Mouse (Mus musculus): ENCODE results near the gene Acrv1. TPM values are rescaled to one million over a fixed set of nuclear protein-coding genes. Genes with fewer than 3 reads are reported as not detected.
"Not testable (repeated sequence)": the region's sequence is repeated elsewhere in the genome, so short reads cannot be mapped to it uniquely, and the experiment has no call there.

Acrv1 gene
- polyA plus RNA-seq (2012; rRNA removed): not detected in 2 replicates

GRCm38 (mm10) chr9:36692920-36693319 is at the start of gene Acrv1:
Gene Acrv1, plus strand, starts transcription at chr9:36693220.
- Histone ChIP-seq H3K4me1 (ENCODE audit: control insufficient read depth, insufficient read depth, low read length) (no peaks in the 10 kb centered on the region), H3K4me3 (ENCODE audit: insufficient read depth, low read length) (no peak within 1 kb of the TSS), H3K27ac (ENCODE audit: insufficient read depth, low read length) (no peak within 1 kb of the TSS)
- TF ChIP-seq POLR2A (IDR thresholded peaks at IDR 0.05; ENCODE audit: extremely low read depth, insufficient read depth, low read length) (no peak), CTCF (IDR thresholded peaks at IDR 0.05; ENCODE audit: extremely low read depth, insufficient read depth, low read length) (no peak)

DNA sequence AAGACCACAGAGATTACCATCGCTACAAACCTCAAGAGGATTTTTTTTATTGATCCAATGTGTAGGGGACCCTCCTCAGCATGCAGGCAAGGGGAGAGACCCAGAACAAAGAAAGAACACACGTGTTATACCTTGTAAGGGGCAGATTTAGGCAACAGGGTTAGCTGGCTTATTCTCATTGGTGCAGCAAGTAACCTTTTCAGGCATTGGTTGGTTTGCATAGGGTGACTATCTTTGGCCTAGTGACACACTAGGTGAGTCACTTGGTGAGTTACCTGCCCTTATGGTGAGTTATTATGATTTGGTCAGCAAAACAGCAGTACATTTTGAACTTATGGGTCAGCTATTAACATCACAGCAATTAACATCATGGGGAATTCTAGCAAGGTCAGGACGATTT is 49.7 kb upstream of the Acrv1 start, which contains the start of gene A630095E13Rik:
Gene A630095E13Rik, minus strand, starts transcription at position 101 of the 400 bp plus-strand sequence.
- not testable (repeated sequence) for H3K4me3 ChIP-seq (ENCODE audit: insufficient read depth, low read length); H3K4me1 ChIP-seq (ENCODE audit: control insufficient read depth, insufficient read depth, low read length); H3K27ac ChIP-seq (ENCODE audit: insufficient read depth, low read length)

DNA sequence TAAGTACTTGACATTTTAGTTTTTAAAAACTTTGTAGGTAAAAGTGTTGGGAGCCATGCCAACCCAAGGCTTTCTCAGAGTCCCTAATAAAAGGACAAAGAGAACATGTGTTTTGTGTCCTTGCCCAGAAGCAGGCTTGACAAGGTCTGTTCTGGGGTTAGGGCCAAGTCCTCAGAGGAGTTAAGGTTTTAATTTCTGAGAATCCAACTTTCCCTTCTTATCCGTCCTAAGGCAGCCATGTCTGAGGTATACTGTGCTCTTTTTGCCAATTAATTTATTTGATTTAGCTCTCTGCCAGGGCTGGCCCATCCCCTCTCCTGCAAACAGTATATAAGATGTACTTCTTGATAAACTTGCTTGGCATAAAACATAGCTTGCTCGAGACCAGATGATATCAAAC is 11.6 kb upstream of the Acrv1 start:
- no peaks in the 10 kb centered on the region for H3K4me1 ChIP-seq (ENCODE audit: control insufficient read depth, insufficient read depth, low read length)
- no peak overlapping the region for H3K4me3 ChIP-seq (ENCODE audit: insufficient read depth, low read length)
- TF ChIP-seq CTCF (IDR thresholded peaks at IDR 0.05; ENCODE audit: extremely low read depth, insufficient read depth, low read length) (no peak), POLR2A (IDR thresholded peaks at IDR 0.05; ENCODE audit: extremely low read depth, insufficient read depth, low read length) (no peak)
- no peak overlapping the region for H3K27ac ChIP-seq (ENCODE audit: insufficient read depth, low read length)

- no peak overlapping the region for H3K27ac ChIP-seq (ENCODE audit: insufficient read depth, low read length)
- no peak for TF ChIP-seq CTCF (IDR thresholded peaks at IDR 0.05; ENCODE audit: extremely low read depth, insufficient read depth, low read length)
- TF ChIP-seq POLR2A (IDR thresholded peaks at IDR 0.05; ENCODE audit: extremely low read depth, insufficient read depth, low read length): no peak
- no peak overlapping the region for H3K4me3 ChIP-seq (ENCODE audit: insufficient read depth, low read length)
- no peaks in the 10 kb centered on the region for H3K4me1 ChIP-seq (ENCODE audit: control insufficient read depth, insufficient read depth, low read length)
These were observed 5.7 kb upstream of the Acrv1 start for GRCm38 (mm10) chr9:36687329-36687728.

GRCm38 (mm10) chr9:36694276-36694675 is 1.3 kb downstream of the Acrv1 start:
- TF ChIP-seq POLR2A (IDR thresholded peaks at IDR 0.05; ENCODE audit: extremely low read depth, insufficient read depth, low read length) (no peak), CTCF (IDR thresholded peaks at IDR 0.05; ENCODE audit: extremely low read depth, insufficient read depth, low read length) (no peak)
- H3K4me3 ChIP-seq (ENCODE audit: insufficient read depth, low read length): no peak overlapping the region
- no peaks in the 10 kb centered on the region for H3K4me1 ChIP-seq (ENCODE audit: control insufficient read depth, insufficient read depth, low read length)
- no peak overlapping the region for H3K27ac ChIP-seq (ENCODE audit: insufficient read depth, low read length)

- TF ChIP-seq POLR2A (IDR thresholded peaks at IDR 0.05; ENCODE audit: extremely low read depth, insufficient read depth, low read length): no peak
- TF ChIP-seq CTCF (IDR thresholded peaks at IDR 0.05; ENCODE audit: extremely low read depth, insufficient read depth, low read length): no peak
- Histone ChIP-seq H3K27ac (ENCODE audit: insufficient read depth, low read length) (no peak overlapping the region), H3K4me1 (ENCODE audit: control insufficient read depth, insufficient read depth, low read length) (no peaks in the 10 kb centered on the region), H3K4me3 (ENCODE audit: insufficient read depth, low read length) (no peak overlapping the region)
These were observed 12.9 kb downstream of the Acrv1 start for GRCm38 (mm10) chr9:36705923-36706322.

DNA sequence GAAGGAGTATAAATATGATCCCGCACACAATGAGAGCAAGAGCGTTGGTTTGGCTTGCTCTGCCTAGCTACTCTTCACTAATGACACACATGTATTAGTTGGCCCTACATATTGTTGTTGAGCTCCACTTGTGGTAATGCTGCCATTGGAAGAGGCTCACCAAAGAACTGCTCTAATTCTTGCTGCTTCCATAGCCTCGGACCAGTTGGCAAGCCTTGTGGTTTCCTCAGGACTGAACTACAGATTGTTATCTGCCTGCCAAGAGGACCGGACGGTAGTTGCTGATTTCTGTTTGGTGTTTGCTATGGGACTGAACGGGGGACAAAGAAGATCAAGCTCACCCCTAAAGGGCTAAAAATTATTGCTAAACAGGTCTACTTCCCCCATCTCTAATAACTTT is 14.3 kb downstream of the Acrv1 start:
- Histone ChIP-seq H3K4me1 (ENCODE audit: control insufficient read depth, insufficient read depth, low read length) (no peaks in the 10 kb centered on the region), H3K4me3 (ENCODE audit: insufficient read depth, low read length) (no peak overlapping the region), H3K27ac (ENCODE audit: insufficient read depth, low read length) (no peak overlapping the region)
- no peak for TF ChIP-seq POLR2A (IDR thresholded peaks at IDR 0.05; ENCODE audit: extremely low read depth, insufficient read depth, low read length)
- TF ChIP-seq CTCF (IDR thresholded peaks at IDR 0.05; ENCODE audit: extremely low read depth, insufficient read depth, low read length): no peak

DNA sequence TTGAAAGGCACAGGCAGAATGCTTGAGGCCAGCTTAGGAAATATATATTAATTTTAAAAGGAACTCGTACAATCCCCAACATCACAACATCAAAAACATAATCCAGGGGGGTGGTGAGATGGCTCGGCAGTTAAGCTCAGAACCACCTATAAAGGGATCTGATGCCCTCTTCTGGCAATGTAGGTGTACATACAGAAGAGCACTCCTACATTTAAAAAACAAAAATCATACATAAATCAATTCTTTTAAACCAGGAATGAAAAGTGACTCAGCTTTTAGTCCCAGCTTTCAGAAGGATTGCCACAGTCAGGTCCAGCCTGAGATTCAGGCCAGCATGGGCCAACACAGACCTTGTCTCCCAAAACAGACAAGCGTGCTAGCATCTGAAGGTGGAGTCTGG is 23.6 kb downstream of the Acrv1 start:
- TF ChIP-seq POLR2A (IDR thresholded peaks at IDR 0.05; ENCODE audit: extremely low read depth, insufficient read depth, low read length): no peak
- TF ChIP-seq CTCF (IDR thresholded peaks at IDR 0.05; ENCODE audit: extremely low read depth, insufficient read depth, low read length): no peak
- no peaks in the 10 kb centered on the region for H3K4me1 ChIP-seq (ENCODE audit: control insufficient read depth, insufficient read depth, low read length)
- H3K4me3 ChIP-seq (ENCODE audit: insufficient read depth, low read length): no peak overlapping the region
- no peak overlapping the region for H3K27ac ChIP-seq (ENCODE audit: insufficient read depth, low read length)

DNA sequence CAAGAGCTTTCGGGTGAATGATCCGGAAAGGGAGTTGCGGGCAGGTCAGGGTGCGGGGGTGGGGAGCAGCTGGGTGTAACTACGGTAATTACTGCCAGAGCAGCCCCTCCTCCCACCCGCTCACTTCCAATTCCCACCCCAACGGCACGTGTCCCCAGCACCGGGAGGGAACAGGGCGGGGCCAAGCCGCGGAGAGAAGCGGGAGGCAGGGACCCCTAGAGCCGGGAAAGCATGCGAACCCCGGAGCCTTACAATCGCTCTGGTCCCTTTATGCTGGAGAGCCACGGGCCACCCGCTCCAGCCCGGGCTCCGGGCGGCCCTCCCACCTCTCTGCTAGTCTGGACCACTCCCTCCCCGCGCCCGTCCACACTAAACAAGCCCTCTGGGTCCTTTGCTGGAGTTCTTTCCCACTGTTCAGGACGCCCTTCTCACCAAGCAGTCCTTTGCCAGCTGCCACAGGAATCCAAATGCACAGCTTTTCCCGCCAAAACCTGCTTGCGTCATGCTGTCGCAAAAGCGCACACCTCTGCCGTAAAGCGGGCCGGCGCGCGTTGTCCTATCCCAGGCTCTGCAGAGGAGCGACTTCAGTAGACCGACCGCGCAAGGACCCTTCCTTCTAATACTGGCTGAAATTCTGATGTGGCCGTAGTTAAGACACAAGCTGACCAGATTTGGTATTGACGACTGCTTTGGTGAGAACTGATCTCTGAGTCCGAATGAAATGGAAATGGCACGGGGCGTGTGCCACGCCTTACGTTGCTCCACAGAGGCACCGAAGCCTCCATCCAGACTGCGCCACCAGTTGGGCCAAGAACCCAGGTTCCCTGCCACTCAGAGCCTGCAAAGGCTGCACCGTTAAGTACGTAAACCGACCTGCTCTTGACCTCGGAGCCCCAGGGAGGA is 33.4 kb downstream of the Acrv1 start:
- no peak for TF ChIP-seq CTCF (IDR thresholded peaks at IDR 0.05; ENCODE audit: extremely low read depth, insufficient read depth, low read length)
- TF ChIP-seq POLR2A (IDR thresholded peaks at IDR 0.05; ENCODE audit: extremely low read depth, insufficient read depth, low read length): peak; percentile 90
- Histone ChIP-seq H3K4me3 (ENCODE audit: insufficient read depth, low read length) (peak overlapping the region; percentile 68), H3K27ac (ENCODE audit: insufficient read depth, low read length) (no peak overlapping the region), H3K4me1 (ENCODE audit: control insufficient read depth, insufficient read depth, low read length) (no peaks in the 10 kb centered on the region; the same call in 1 of the 2 replicates)

Measured in cortical plate, adult 2 months (tissue).